ENCODE assay signal across 26 mouse cellular contexts in the genomic region with DNA sequence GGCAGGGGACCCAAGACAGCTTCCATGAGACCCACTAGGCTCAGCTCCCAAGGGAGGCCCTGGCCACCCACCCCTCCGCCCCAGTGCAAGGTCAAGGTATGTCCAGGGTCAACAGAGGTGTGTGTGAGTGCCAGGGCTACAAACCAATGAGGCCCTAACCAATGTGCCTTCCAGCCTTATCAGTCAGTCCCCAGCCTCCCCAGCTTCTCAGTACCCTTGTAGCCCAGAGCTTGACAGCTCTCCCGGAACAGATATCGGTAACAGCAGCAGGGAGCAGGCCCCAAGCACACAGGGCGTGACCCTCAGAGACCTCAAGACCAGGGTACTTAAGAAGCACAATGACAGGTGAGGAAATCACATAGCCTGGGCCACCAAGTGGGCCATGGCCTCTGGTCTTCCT. TPM values are rescaled to one million over a fixed set of nuclear protein-coding genes. Genes with fewer than 3 reads are reported as not detected.
DNase-seq lines count a peak whose midpoint lies in the region; ATAC-seq and TF ChIP-seq lines count a peak whose summit lies in the region.
"Had no signal": no experiment of that assay in that cellular context is flagged by ENCODE, and none has a peak within 500 bp of the region (broad histone marks: within the 10 kb centered on the region; RNA-seq: fewer than 3 reads in every experiment).

No protein-coding gene starts in this region.

- ATAC-seq in forebrain, postnatal 0 days: no peak
- no peak for ATAC-seq in lung, embryonic 14.5 days (ENCODE audit: insufficient read depth)
- ATAC-seq in liver, embryonic 11.5 days (replicated peaks; ENCODE audit: low FRiP score): peak; percentile 90
- 0 out of 2 replicates have a peak, but pooled peaks have one; percentile 23 for ATAC-seq in megakaryocyte-erythroid progenitor cell, adult 5-6 weeks (replicated peaks; ENCODE audit: low FRiP score, low TSS enrichment, poor library complexity, severe bottlenecking)
- ATAC-seq: activated CD4-positive, CD25-positive, alpha-beta regulatory T cell, adult 4 months had no signal

- peaks cover 60% of the 10 kb centered on the region for H3K4me1 ChIP-seq in forebrain, embryonic 10.5 days
- no peaks in the 10 kb centered on the region for H3K4me1 ChIP-seq in forebrain, postnatal 0 days (ENCODE audit: insufficient read depth)
- peaks cover 15% of the 10 kb centered on the region; the same call in 1 of the 2 replicates for H3K4me1 ChIP-seq in lung, embryonic 14.5 days (ENCODE audit: insufficient read depth)
- peaks cover 42% of the 10 kb centered on the region for H3K4me1 ChIP-seq in liver, embryonic 11.5 days (replicated peaks; ENCODE audit: control insufficient read depth, insufficient read depth, low read length)

- peak overlapping the region; percentile 7; the same call in 1 of the 2 replicates for H3K27ac ChIP-seq in forebrain, embryonic 10.5 days
- H3K27ac ChIP-seq in forebrain, postnatal 0 days (ENCODE audit: low read depth, low read length): no peak overlapping the region
- 0 out of 2 replicates have a peak overlapping the region, but pooled peaks have one; percentile 24 for H3K27ac ChIP-seq in lung, embryonic 14.5 days (ENCODE audit: low read depth)
- peak overlapping the region; percentile 76 for H3K27ac ChIP-seq in liver, embryonic 11.5 days (ENCODE audit: low read depth, low read length)
- H3K27ac ChIP-seq: forebrain, embryonic 12.5 days; hindbrain, embryonic 15.5 days had no signal

- H3K36me3 ChIP-seq in forebrain, embryonic 10.5 days (replicated peaks): peaks cover 93% of the 10 kb centered on the region
- H3K36me3 ChIP-seq in forebrain, postnatal 0 days (ENCODE audit: insufficient read depth): peaks cover 70% of the 10 kb centered on the region
- peaks cover 92% of the 10 kb centered on the region for H3K36me3 ChIP-seq in lung, embryonic 14.5 days (ENCODE audit: insufficient read depth)
- peaks cover 23% of the 10 kb centered on the region for H3K36me3 ChIP-seq in liver, embryonic 11.5 days (ENCODE audit: control insufficient read depth, insufficient read depth, low read length)
- H3K36me3 ChIP-seq: G1E had no signal

- no peak overlapping the region for H3K9ac ChIP-seq in forebrain, postnatal 0 days
- no peak overlapping the region; the same call in 1 of the 2 replicates for H3K9ac ChIP-seq in lung, embryonic 14.5 days
- peak overlapping the region; percentile 43 for H3K9ac ChIP-seq in liver, embryonic 11.5 days (ENCODE audit: low read depth, low read length)
- H3K9ac ChIP-seq: forebrain, embryonic 12.5 days; hindbrain, embryonic 15.5 days had no signal

- no peak for DNase-seq in forebrain, embryonic 10.5 days (ENCODE audit: extremely low spot score, low spot score)
- no peak for DNase-seq in forebrain, postnatal 0 days
- DNase-seq in lung, embryonic 14.5 days: no peak
- no peak for DNase-seq in lung, postnatal 36 days
- no peak for DNase-seq in liver, embryonic 11.5 days (ENCODE audit: low spot score)
- no peak for DNase-seq in thymus, postnatal 36 days
- DNase-seq in B cell, adult 2 months: no peak
- DNase-seq: adrenal gland, postnatal 10 days; cerebellum, adult 11-12 months; cerebellum, postnatal 25 days; embryo, embryonic 11 days; gastrocnemius, postnatal 14 days; heart, adult 18-20 months; kidney, adult 18-20 months; kidney, postnatal 25 days; lung, postnatal 14 days; retina, postnatal 1 day; right cerebral cortex, postnatal 4 days; thymus, postnatal 4 days had no signal

- WGBS in forebrain, embryonic 10.5 days: 94% methylated on average over 4 of the region's 4 CpGs
- WGBS in forebrain, postnatal 0 days: 95% methylated on average over 4 of the region's 4 CpGs
- WGBS in lung, embryonic 14.5 days: 76% methylated on average over 4 of the region's 4 CpGs
- whole genome bisulfite sequencing in liver, embryonic 11.5 days: 55% methylated on average over 4 of the region's 4 CpGs

- no peak overlapping the region for H3K4me2 ChIP-seq in forebrain, postnatal 0 days (ENCODE audit: low read depth)
- no peak overlapping the region for H3K4me2 ChIP-seq in lung, embryonic 14.5 days
- peak overlapping the region; percentile 40 for H3K4me2 ChIP-seq in liver, embryonic 11.5 days
- H3K4me2 ChIP-seq: forebrain, embryonic 12.5 days; hindbrain, embryonic 15.5 days had no signal

- H3K4me3 ChIP-seq in forebrain, embryonic 10.5 days: no peak overlapping the region
- no peak overlapping the region for H3K4me3 ChIP-seq in forebrain, postnatal 0 days (ENCODE audit: low read depth, low read length)
- no peak overlapping the region for H3K4me3 ChIP-seq in lung, embryonic 14.5 days (ENCODE audit: low read depth, low read length)
- no peak overlapping the region for H3K4me3 ChIP-seq in liver, embryonic 11.5 days (ENCODE audit: low read depth, low read length)
- H3K4me3 ChIP-seq: forebrain, embryonic 12.5 days; hindbrain, embryonic 15.5 days; megakaryocyte, embryonic 14.5 days had no signal

- TF ChIP-seq CTCF in forebrain, postnatal 0 days (IDR thresholded peaks at IDR 0.05; ENCODE audit: low read depth): no peak
- no peak for TF ChIP-seq CTCF in lung, embryonic 14.5 days (IDR thresholded peaks at IDR 0.05; ENCODE audit: low read depth)

- no peaks in the 10 kb centered on the region for H3K27me3 ChIP-seq in forebrain, embryonic 10.5 days (ENCODE audit: poor library complexity, severe bottlenecking)
- no peaks in the 10 kb centered on the region for H3K27me3 ChIP-seq in forebrain, postnatal 0 days (ENCODE audit: insufficient read depth, low read length)
- no peaks in the 10 kb centered on the region for H3K27me3 ChIP-seq in lung, embryonic 14.5 days (ENCODE audit: insufficient read depth, low read length)
- no peaks in the 10 kb centered on the region for H3K27me3 ChIP-seq in liver, embryonic 11.5 days (replicated peaks; ENCODE audit: control insufficient read depth, insufficient read depth, low read length)
- H3K27me3 ChIP-seq: forebrain, embryonic 12.5 days; hindbrain, embryonic 15.5 days; megakaryocyte, embryonic 14.5 days had no signal

- H3K9me3 ChIP-seq in forebrain, embryonic 10.5 days: no peaks in the 10 kb centered on the region
- no peaks in the 10 kb centered on the region for H3K9me3 ChIP-seq in forebrain, postnatal 0 days (ENCODE audit: low read length)
- H3K9me3 ChIP-seq in lung, embryonic 14.5 days (ENCODE audit: low read depth, low read length): no peaks in the 10 kb centered on the region
- H3K9me3 ChIP-seq in liver, embryonic 11.5 days (ENCODE audit: control insufficient read depth, low read length): no peaks in the 10 kb centered on the region
- H3K9me3 ChIP-seq: forebrain, embryonic 12.5 days; hindbrain, embryonic 15.5 days; megakaryocyte, embryonic 14.5 days had no signal

RNA-seq across cellular contexts. Expression of a gene that starts 46.5 kb away (rescaled TPM):
- 3.4 and 4.3 TPM in 2 replicates for polyA plus RNA-seq in forebrain, embryonic 10.5 days (2016; fragmentation: Nextera tagmentation; extraction: Ambion mirVana)
- total RNA-seq in forebrain, postnatal 0 days (2014; rRNA removed): 3.2 and 6.2 TPM in 2 replicates
- polyA plus RNA-seq in forebrain, postnatal 0 days (2015; fragmentation: Nextera tagmentation; extraction: Ambion mirVana): 4.4 and 4.8 TPM in 2 replicates
- 7.4 and 9.3 TPM in 2 replicates for polyA plus RNA-seq in lung, embryonic 14.5 days (2014; fragmentation: Nextera tagmentation; extraction: Ambion mirVana)
- 0.66 and 1.0 TPM in 2 replicates for polyA plus RNA-seq in liver, embryonic 11.5 days (2014; fragmentation: Nextera tagmentation; extraction: Ambion mirVana)
- total RNA-seq in megakaryocyte-erythroid progenitor cell, adult 5-6 weeks (2014; fragmentation: Nextera tagmentation): not detected in 2 replicates
- not detected in 2 replicates for total RNA-seq in megakaryocyte-erythroid progenitor cell, adult 5-6 weeks (2017)
- total RNA-seq: G1E; liver, adult 2 months had no signal
- polyA plus RNA-seq: G1E had no signal

Comparison
In these comparisons a context has a peak if more than half of its experiments do, and no peak if none do; other contexts are left out.
1. ATAC-seq: peak in liver, embryonic 11.5 days (single experiment) and megakaryocyte-erythroid progenitor cell, adult 5-6 weeks (single experiment); none in forebrain, postnatal 0 days (single experiment) and lung, embryonic 14.5 days (single experiment).